Comparison of ENCODE assay signal across 9 mouse cellular contexts in genomic region chr1:73743737-73744554, GRCm38 (mm10).
DNase-seq lines count a peak whose midpoint lies in the region; ATAC-seq and TF ChIP-seq lines count a peak whose summit lies in the region.
"Had no signal": no experiment of that assay in that cellular context is flagged by ENCODE, and none has a peak within 500 bp of the region (broad histone marks: within the 10 kb centered on the region; RNA-seq: fewer than 3 reads in every experiment).

No protein-coding gene starts in this region.

- no peak overlapping the region for H3K4me2 ChIP-seq in heart, postnatal 0 days (ENCODE audit: low read depth, low read length)
- no peak overlapping the region for H3K4me2 ChIP-seq in embryonic facial prominence, embryonic 14.5 days (ENCODE audit: low read depth, low read length)
- H3K4me2 ChIP-seq in limb, embryonic 11.5 days (ENCODE audit: low read depth, severe bottlenecking), result no peak overlapping the region
- no peak overlapping the region for H3K4me2 ChIP-seq in neural tube, embryonic 13.5 days

- no peaks in the 10 kb centered on the region for H3K4me1 ChIP-seq in heart, postnatal 0 days (ENCODE audit: control insufficient read depth, insufficient read depth)
- peaks cover 8% of the 10 kb centered on the region for H3K4me1 ChIP-seq in embryonic facial prominence, embryonic 14.5 days (ENCODE audit: control insufficient read depth, insufficient read depth, low read length)
- H3K4me1 ChIP-seq in limb, embryonic 11.5 days (ENCODE audit: control insufficient read depth, insufficient read depth, low read length), result peaks cover 15% of the 10 kb centered on the region
- peaks cover 16% of the 10 kb centered on the region for H3K4me1 ChIP-seq in neural tube, embryonic 13.5 days (replicated peaks)

- no peak for TF ChIP-seq EP300 in heart, postnatal 0 days (IDR thresholded peaks at IDR 0.05; ENCODE audit: low read depth)

- no peaks in the 10 kb centered on the region for H3K27me3 ChIP-seq in heart, postnatal 0 days (ENCODE audit: control insufficient read depth, insufficient read depth, low read length)
- H3K27me3 ChIP-seq in embryonic facial prominence, embryonic 14.5 days (replicated peaks; ENCODE audit: control insufficient read depth, insufficient read depth, low read length), result no peaks in the 10 kb centered on the region
- H3K27me3 ChIP-seq in limb, embryonic 11.5 days (ENCODE audit: control insufficient read depth, insufficient read depth, low read length), result no peaks in the 10 kb centered on the region
- no peaks in the 10 kb centered on the region for H3K27me3 ChIP-seq in neural tube, embryonic 13.5 days

- TF ChIP-seq CTCF in heart, postnatal 0 days (IDR thresholded peaks at IDR 0.05; ENCODE audit: low read depth), result no peak

- no peak overlapping the region for H3K4me3 ChIP-seq in heart, postnatal 0 days (ENCODE audit: low read depth, low read length)
- no peak overlapping the region for H3K4me3 ChIP-seq in embryonic facial prominence, embryonic 14.5 days (ENCODE audit: low read depth, low read length)
- H3K4me3 ChIP-seq in limb, embryonic 11.5 days (ENCODE audit: low read depth, low read length), result no peak overlapping the region
- no peak overlapping the region for H3K4me3 ChIP-seq in neural tube, embryonic 13.5 days

- peak; percentile 24 for DNase-seq in heart, postnatal 0 days (ENCODE audit: low spot score)
- no peak for DNase-seq in heart, postnatal 36 days
- peak; percentile 82 for DNase-seq in embryonic facial prominence, embryonic 14.5 days (ENCODE audit: low spot score)
- peak; percentile 52 for DNase-seq in limb, embryonic 11.5 days (ENCODE audit: low spot score)
- DNase-seq in frontal cortex, postnatal 36 days (ENCODE audit: low spot score in 2 of 2), result no peak
- no peak for DNase-seq in left cerebral cortex, postnatal 4 days
- no peak for DNase-seq in natural killer cell, adult 2 months (ENCODE audit: low spot score in 2 of 2)
- DNase-seq: gastrocnemius, postnatal 10 days had no signal

- intact Hi-C loops in heart, postnatal 36 days (cut with DNase I), result no loop called here
- intact Hi-C loops in left cerebral cortex, postnatal 4 days (cut with DNase I), result no loop called here

- no peak overlapping the region for H3K27ac ChIP-seq in heart, postnatal 0 days (ENCODE audit: low read depth)
- peak overlapping the region; percentile 75 for H3K27ac ChIP-seq in embryonic facial prominence, embryonic 14.5 days (replicated peaks; ENCODE audit: low read depth, low read length)
- H3K27ac ChIP-seq in limb, embryonic 11.5 days (replicated peaks; ENCODE audit: low read depth, low read length), result peak overlapping the region; percentile 85
- H3K27ac ChIP-seq in neural tube, embryonic 13.5 days (replicated peaks), result peak overlapping the region; percentile 67

- H3K9ac ChIP-seq in heart, postnatal 0 days (replicated peaks; ENCODE audit: low read depth, low read length), result no peak overlapping the region
- no peak overlapping the region for H3K9ac ChIP-seq in embryonic facial prominence, embryonic 14.5 days (ENCODE audit: low read depth, low read length)
- H3K9ac ChIP-seq in limb, embryonic 11.5 days (ENCODE audit: low read length), result peak overlapping the region; percentile 12; the same call in 1 of the 2 replicates
- H3K9ac ChIP-seq in neural tube, embryonic 13.5 days, result no peak overlapping the region

- no peaks in the 10 kb centered on the region for H3K36me3 ChIP-seq in heart, postnatal 0 days (replicated peaks; ENCODE audit: control insufficient read depth, insufficient read depth, low read length)
- H3K36me3 ChIP-seq in embryonic facial prominence, embryonic 14.5 days (ENCODE audit: control insufficient read depth, insufficient read depth, low read length), result no peaks in the 10 kb centered on the region
- no peaks in the 10 kb centered on the region for H3K36me3 ChIP-seq in limb, embryonic 11.5 days (ENCODE audit: control insufficient read depth, insufficient read depth, low read length)
- no peaks in the 10 kb centered on the region for H3K36me3 ChIP-seq in neural tube, embryonic 13.5 days

- 11% methylated on average over 6 of the region's 6 CpGs for WGBS in heart, postnatal 0 days
- WGBS in embryonic facial prominence, embryonic 14.5 days, result 17% methylated on average over 6 of the region's 6 CpGs
- WGBS in limb, embryonic 11.5 days, result 24% methylated on average over 6 of the region's 6 CpGs
- 22% methylated on average over 6 of the region's 6 CpGs for WGBS in neural tube, embryonic 13.5 days

- no peak; the same call in 1 of the 2 replicates for ATAC-seq in heart, postnatal 0 days (ENCODE audit: insufficient read depth, low read depth)
- peak; percentile 75 for ATAC-seq in embryonic facial prominence, embryonic 14.5 days (ENCODE audit: low read depth)
- peak; percentile 77 for ATAC-seq in limb, embryonic 11.5 days (ENCODE audit: insufficient number of reproducible peaks, low FRiP score, low TSS enrichment, low read depth)
- peak; percentile 74 for ATAC-seq in neural tube, embryonic 13.5 days (ENCODE audit: low read depth)

- H3K9me3 ChIP-seq in heart, postnatal 0 days (replicated peaks; ENCODE audit: control insufficient read depth, low read length), result no peaks in the 10 kb centered on the region
- 0 out of 2 replicates have a peak, but pooled peaks cover 3% of the 10 kb centered on the region for H3K9me3 ChIP-seq in embryonic facial prominence, embryonic 14.5 days (ENCODE audit: control insufficient read depth, low read length)
- H3K9me3 ChIP-seq in limb, embryonic 11.5 days (ENCODE audit: control insufficient read depth, low read length), result no peaks in the 10 kb centered on the region
- H3K9me3 ChIP-seq in neural tube, embryonic 13.5 days, result 0 out of 2 replicates have a peak, but pooled peaks cover 7% of the 10 kb centered on the region

Comparison
In these comparisons a context has a peak if more than half of its experiments do, and no peak if none do; other contexts are left out.
1. DNase-seq: peak in heart, postnatal 0 days (single experiment), embryonic facial prominence, embryonic 14.5 days (single experiment) and limb, embryonic 11.5 days (single experiment); none in heart, postnatal 36 days (0 of 2), frontal cortex, postnatal 36 days (0 of 2), left cerebral cortex, postnatal 4 days (single experiment) and natural killer cell, adult 2 months (0 of 2).